Mouse (Mus musculus) spleen, postnatal 14 days (tissue): ENCODE measurements at regions not wholly inside any gene's neighbourhood (a gene's known extent, or its start where the extent isn't known, plus 50 kb on each side); places are given as distances from the start of the nearest gene placed in this dataset.
A peak's percentile ranks its signal among the peaks of the same experiment; 100 is the strongest.
"Not testable (repeated sequence)": the region's sequence is repeated elsewhere in the genome, so short reads cannot be mapped to it uniquely, and the experiment has no call there.

Experiments
- DNase-seq, 2 experiments: peaks; one replicate each; pipeline ENCODE4 v3.0.0; 2021 to 2022; ENCODE audit warnings: low spot score in 2 of 2

DNA sequence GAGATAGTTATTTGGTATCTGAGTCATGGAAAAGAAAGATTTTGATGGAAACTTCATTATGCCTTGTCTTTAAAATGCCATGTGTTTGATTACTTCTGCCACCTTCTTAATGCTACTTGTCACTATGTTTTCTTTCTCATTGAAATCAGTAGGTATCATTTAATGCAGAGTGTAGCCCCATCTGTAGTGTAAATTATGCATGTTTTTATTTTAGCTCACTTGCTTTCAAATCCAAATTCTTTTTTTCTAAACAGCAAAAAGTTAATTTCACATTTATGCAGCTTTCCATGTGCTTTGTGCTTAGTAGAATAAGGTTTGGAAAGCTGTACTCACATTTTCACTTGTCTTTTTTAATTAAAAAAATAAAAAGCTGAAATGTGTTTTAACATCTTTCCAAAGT, 748.0 kb upstream of the Epha7 start:
- no peak for DNase-seq

DNA sequence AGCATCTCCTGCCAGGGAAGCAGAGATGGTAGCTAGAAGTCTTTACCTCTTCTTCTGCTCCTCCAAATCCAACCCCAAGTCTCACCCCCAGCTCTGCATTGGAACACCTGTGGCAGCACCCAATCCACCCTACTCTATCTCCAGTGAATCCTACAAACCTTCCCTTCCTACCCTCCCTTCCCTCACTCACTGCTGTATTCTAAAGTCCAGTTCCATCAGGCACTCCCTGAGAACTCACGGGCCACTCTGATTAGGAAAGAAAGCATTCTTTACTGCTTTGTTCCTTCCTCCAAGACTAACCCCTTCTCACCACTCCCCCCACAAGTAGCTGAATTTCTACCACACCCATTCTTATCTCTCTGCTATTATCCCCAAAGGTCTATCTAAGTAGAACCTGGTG, 747.1 kb upstream of the Epha7 start:
- DNase-seq = no peak

DNA sequence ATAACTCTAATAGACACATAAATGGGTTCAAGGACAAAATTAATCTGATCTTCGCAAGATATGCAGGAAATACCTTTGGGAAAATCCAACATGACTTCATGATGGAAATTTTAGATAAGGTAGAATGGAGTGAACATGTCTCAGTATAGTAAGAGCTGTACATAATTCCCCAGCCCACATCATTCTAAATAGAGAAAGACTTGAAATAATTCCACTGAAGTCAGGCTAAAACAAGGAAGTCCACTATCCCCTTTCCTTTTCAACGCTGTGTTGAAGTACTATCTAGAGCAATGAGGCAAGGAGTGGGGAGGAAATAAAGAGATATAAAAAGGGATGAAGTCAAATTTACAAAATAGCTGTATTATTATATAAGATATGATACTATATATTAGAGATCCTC, 733.9 kb upstream of the Epha7 start:
- no peak for DNase-seq

DNA sequence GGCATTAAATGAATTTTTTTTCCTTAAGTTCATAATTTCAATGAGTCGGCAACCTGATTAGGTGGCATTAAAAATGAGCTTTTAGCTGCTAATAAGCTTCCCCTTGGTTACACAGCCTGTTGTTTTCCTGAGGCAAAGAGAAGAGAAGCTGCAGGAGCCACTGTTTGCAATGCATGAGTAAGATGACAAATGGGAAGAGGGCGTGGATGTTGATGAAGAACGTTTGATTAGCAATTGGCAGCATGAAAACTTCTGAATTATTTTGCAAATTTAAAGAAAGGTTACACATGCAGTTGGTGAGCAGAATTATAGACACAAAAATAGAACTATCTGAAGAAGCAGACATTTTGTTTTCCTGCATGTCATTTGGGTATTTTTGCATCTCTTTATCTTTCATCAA, 720.1 kb upstream of the Epha7 start:
- DNase-seq = no peak

DNA sequence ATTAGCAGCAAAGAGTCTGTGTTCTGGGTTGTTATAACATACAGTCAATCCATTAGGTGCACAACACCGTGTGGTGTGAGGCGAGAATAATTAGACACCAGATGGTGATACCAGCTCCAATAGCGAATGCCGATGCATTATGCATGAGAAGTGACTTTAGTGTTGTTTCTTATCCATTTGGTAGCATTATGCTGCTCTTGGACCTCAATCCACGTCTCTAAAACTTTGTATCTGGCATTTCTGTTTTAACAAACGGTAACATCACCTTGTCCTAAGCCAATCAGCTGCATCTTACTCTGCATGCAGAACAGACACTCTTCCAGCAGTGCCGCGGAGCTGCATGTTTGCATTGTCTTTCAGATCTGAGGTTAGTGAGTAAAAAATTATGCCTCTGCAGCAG, 669.8 kb upstream of the Epha7 start:
- DNase-seq = no peak

DNA sequence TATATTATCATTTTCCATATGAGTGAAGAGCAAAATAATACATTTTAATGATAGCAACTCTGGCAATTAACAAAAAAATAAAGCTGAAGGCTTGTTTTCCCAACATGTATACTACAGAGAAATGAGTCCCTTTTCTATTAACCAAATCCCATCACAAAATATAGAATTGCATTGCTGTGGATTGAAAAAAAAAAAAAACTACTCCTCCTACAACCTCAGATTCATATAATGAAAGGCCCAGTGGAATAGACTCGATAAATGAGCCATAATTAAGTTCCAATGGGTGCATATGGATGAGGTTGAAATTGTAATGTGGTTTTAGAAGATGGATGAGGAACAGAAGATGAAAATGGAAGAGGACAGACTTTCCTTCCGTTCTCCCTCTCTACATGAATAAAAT, 657.8 kb upstream of the Epha7 start:
- no peak for DNase-seq

DNA sequence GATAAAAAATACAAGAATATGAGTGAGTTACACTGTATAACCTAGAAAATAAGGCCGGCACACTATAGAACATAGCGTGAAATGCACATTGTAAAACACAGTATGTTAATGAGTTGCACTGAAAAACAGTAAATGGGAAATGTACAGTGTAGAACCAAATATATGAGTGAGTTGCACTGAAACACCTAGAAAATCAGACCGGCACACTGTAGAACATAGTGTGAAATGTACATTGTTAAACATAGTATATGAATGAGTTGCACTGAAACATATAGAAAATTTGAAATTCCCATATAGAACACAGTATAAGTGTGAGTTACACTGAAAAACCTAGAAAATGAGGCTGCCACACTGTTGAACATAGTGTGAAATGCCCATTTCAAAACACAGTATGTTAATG, 636.2 kb upstream of the Epha7 start:
- DNase-seq = peak in 1 of 2 experiments; percentile 18

DNA sequence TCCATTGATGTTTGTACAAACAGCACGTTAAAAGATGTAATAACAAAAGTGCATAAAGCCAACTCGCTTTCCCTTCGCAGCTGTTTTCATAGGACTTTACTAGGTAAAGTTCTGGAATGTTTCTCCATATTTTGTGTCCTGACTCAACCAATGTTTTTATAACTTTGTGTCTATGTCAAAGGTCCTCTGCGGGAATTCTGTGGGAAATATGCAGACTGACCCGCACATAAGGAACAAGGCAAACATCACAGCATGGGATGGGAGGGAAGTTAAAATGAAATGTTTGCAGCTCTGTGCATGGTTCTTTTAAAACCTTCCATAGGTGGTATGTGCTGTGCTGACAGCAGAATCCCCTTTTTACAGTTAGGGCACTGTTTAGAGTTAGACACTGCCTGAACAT, 622.1 kb upstream of the Epha7 start:
- DNase-seq = no peak

DNA sequence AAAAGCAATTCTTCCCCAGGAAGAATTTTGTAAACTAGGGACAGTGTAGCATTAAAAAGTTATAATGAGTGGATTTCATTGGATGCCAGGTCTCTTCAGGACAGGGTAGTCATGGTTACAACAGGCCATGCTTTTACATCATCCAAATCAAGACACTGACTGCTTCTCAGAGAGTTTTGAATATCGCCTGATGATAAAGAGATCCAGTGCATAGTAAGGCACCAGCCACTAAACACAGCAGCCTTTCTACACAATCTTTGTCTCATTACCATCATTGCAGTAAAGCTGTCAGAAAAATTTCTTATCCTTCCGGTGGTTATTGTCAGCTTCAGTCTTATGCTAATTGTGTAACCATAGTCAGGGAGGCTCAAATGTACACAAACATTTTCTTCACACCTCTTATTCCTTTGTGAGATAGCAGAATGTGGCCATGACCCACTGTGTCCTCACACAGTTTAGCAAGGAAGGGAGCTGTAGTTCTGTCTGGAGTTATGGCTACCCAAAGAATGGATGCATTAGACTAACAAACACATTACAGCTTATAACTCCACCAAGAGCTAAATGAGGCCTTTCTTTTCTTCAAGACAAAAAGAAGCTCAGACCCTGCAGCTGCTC, 585.2 kb upstream of the Epha7 start:
- DNase-seq = no peak

DNA sequence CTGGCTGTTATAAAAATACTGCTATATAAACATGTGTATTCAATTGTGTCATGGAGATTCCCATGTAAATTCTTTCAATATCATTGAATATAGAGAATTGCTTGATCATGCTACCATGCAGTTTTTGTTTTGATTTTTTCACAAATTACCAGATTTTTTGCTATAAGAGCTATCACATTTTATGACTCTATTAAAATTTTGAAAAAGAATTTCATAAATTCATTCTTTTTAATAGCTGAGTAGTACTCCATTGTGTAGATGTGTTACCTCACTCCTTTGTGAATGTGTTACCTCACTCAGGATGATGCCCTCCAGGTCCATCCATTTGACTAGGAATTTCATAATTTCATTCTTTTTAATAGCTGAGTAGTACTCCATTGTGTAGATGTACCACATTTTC, 577.4 kb upstream of the Epha7 start:
- DNase-seq = not testable (repeated sequence)

DNA sequence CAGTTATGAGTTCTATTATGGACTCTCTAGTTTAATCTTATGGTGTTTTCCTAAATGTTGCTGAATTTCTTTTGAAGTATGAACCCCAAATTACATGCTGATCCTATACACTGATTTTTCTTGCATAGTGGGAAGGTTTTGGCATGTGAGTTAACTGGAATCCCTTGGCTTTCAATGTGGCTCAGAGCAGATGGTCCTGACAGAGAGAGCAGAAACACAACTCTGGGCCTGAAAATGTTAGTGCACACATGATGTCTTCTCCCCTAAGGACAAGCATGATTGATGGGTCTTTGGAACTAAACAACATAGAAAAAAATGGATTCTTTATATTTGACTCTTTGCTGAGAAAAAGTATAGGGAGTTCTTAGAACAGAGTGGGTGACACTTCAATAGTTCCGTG, 570.7 kb upstream of the Epha7 start:
- no peak for DNase-seq
